Mouse (Mus musculus) right cerebral cortex, postnatal 36 days (tissue): ENCODE results near the gene Commd2.

ENCODE experiments used
- DNase-seq, 2 experiments: peaks; one replicate each; pipeline ENCODE4 v3.0.0; 2022; ENCODE audit warnings: low spot score in 2 of 2, mixed read lengths in 1 of 2

Gene Commd2

DNA sequence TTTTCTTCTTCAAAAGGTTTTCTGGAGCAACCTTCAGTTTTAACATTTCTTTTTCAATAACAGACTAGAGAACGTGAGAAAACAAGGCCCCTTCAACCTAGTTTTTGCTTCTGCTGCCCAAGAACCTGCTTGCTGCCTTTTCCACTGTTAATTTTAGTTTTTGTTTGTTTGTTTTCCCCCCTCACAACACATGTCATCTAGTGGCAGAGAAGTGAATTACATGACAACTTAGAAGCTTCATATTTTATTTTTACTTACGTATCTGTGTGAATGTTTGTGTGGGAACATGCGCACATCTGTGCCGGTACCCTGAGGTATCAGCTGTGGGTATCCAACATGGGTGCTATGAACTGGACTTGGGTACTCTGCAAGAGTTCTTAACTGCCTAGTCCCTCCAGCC is 35.9 kb downstream of the Commd2 start:
- DNase-seq: no peak

DNA sequence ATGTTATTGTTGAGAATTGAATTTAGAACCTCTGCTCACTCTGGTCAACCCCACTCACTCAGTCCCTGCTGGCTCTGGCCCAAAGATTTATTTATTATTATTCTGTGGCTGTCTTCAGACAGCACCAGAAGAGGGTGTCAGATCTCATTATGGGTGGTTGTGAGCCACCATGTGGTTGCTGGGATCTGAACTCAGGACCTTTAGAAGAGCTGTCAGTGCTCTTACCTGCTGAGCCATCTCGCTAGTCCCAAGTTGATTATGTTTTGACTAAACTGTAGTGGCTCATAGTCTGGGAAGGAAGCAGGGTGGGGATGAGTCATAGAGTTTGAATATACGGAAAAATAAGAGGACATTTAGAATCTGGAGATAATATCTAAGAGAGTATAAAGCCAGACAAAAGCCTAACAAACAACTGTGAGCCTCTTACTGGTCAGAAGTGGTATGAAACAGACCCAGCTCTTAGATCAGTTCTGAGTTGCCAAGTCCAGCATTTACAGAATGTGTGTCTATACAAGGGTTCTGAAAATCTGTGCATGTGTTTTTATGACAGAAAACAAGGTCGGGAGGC is 39.0 kb downstream of the Commd2 start:
- DNase-seq: no peak

DNA sequence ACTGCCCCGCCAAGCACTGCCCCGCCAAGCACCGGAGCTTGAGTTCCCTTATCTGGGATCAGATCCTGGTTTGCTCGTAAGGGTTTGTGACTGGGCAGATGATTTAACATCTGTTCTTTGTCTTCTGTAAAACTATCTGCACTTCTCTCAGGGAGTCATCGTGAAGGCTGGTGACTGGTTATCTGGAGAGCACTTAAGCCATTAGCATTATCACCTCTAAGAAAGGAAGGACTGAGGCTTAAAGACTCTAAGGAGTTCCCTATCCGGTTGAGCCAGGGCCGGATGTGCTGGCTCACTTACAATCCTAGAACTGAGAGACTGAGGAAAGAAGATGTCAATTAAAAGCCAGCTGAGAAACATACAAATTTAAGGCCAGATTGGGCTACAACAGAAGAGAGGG is 39.7 kb downstream of the Commd2 start:
- no peak for DNase-seq

DNA sequence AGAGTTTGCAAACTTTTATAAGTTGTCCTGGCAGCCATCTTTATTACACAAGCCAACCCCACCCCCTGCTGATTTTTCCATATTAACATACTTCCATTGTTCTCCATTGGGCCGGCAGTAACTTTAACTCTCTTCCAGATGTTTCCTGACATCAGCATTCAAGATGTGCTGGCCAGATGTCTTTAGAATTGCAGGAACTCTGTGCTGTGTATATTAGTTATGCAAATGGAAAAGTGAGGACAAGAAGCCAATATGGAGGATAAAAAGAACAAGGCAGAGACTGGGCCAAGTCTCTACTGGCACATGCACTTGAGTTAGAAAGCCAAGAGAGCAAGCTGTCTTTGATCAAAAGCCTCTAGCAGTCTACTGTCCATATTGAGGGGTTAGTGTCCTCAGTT is 46.9 kb downstream of the Commd2 start:
- DNase-seq: no peak

DNA sequence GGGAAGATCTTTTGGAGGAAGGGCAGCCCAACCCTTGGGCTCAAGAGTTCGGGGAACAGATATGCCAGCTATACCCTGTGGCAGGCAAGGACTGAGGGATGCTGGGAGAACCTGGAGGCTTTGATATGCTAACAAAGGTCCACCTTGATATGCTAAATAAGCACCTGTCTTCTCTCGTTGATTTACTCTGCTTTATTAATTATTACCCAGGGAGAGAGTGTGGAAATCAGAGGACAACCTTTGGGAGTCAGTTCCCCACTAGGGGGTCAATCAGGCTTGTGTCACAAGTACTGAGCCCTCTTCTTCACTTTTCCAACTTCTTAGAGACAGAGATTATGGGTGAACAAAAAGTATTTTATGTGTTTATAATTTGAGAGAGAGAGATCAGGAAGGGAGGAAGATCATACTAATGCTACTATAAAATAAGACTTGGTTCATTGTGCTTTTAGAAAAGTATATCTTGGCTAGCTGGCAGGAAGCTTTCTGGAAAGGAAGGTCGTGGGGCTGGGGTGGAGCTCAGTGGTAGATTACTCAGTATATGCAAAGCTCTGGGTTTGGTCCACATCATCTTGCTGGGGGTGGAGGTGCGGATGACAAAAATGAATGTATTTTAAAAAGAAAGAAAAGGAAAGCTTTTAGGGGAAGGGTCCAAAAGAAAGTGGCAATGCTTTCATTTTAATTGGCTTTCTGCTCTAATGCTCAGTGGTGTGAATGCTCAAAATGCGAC is 47.5 kb downstream of the Commd2 start:
- DNase-seq: no peak

DNA sequence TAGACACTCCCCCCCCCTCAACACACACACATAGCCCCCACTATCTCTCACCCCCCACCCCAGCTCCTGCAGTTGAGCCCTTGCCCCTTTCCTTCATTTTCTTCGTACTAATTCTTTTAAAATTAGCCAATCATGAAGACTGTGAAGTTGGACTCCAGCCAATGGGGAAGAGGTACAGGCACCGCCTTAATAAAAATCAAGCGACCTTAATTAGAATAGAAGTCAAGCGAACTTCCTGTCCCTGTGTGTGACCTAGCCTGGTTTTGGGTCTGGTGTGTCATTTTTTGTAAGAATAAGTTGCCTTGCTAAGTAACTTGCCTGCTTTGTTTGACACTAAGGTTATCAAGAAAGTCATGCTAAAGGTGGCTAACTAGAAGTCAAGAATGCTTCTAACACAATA is 48.9 kb downstream of the Commd2 start:
- no peak for DNase-seq

DNA sequence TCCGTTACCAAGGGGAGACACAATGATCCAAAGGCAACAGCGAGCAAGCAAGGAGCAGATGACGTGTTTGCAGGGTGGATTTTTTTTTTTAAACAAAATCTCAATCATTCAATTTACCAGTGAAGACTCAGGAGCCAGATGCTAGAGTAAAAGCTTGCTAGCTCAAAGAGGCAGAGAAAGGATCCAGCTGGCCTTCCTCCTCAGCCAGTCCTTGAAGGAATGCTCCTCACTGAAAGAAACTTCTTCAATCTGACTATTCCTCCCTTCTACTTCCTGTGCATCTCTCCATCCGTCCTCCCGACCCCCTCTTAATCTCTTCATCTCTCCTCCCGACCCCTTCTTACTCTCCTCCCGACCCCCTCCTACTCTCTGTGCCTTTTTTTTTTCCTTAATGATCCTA is 54.9 kb downstream of the Commd2 start:
- no peak for DNase-seq

DNA sequence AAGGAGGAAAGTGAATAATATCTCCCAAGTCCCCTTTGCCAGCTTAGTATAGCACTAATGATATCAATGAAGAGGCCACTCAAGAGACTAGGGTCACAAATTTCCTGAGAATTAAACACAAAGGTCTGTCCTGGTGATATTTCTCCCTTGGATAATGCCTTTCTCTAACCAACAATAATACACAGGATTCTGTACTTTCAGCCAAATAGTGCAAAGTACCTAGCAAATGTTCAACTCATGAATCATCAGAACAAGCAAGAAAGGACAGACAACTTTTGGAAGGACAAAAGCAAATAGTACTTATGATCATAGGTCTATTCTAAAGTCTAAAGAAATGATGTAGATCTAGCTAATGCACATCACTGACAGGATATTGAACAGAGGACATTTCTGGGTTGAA is 56.0 kb downstream of the Commd2 start:
- DNase-seq: no peak
